Mouse (Mus musculus) olfactory bulb, adult 2 months (tissue): ENCODE results near the gene Bbx. TPM values are rescaled to one million over a fixed set of nuclear protein-coding genes. Genes with fewer than 3 reads are reported as not detected.

Experiments used
- H3K27ac ChIP-seq: fragments of 200-500 bp; 2 replicates; pipeline ENCODE4 v1.5.1; 2012; ENCODE audit warnings: low read depth, low read length; ENCODE audit not compliant: insufficient read depth
- H3K4me1 ChIP-seq: fragments of 200-500 bp; 2 replicates; pipeline ENCODE4 v1.6.1; 2012; ENCODE audit warnings: low read length; ENCODE audit not compliant: control insufficient read depth, insufficient read depth
- H3K4me3 ChIP-seq: fragments of 200-500 bp; 2 replicates; pipeline ENCODE4 v1.5.1; 2012; ENCODE audit warnings: mild to moderate bottlenecking, low read depth, low read length, moderate library complexity; ENCODE audit not compliant: insufficient read depth
- CTCF ChIP-seq: fragments of 200-500 bp; IDR thresholded peaks from 2 replicates; pipeline ENCODE4 v1.5.1; 2012; ENCODE audit warnings: low read depth, mild to moderate bottlenecking, low read length, moderate library complexity; ENCODE audit not compliant: insufficient read depth
- POLR2A ChIP-seq: fragments of 200-500 bp; IDR thresholded peaks from 2 replicates; pipeline ENCODE4 v1.6.1; 2012; ENCODE audit warnings: mild to moderate bottlenecking, low read depth, low read length, moderate library complexity; ENCODE audit not compliant: insufficient read depth
- WGBS: fragments of 180-500 bp; shearing (Covaris S2); methylation state at CpG from one replicate; pipeline ENCODE4 v1.1.7; 2018; 5-methylcytosine and 5-hydroxymethylcytosine counted together
- polyA plus RNA-seq: library from polyadenylated mRNA; stranded (reverse); fragments of >200 nt; gene quantifications from 2 replicates; pipeline ENCODE4 v1.2.4, GENCODE M21; 2012; ENCODE audit warnings: low replicate concordance; ENCODE audit not compliant: missing spikeins, insufficient read depth, insufficient read length

Gene Bbx
- polyA plus RNA-seq, 1 experiment = not detected

- 88% methylated on average over 6 of the region's 6 CpGs for WGBS
- Histone ChIP-seq H3K4me1 (no peaks in the 10 kb centered on the region), H3K4me3 (no peak overlapping the region), H3K27ac (no peak overlapping the region)
- TF ChIP-seq POLR2A (no peak), CTCF (no peak)
These were observed 12.8 kb upstream of the Bbx start for GRCm38 (mm10) chr16:50445014-50445413.

GRCm38 (mm10) chr16:50438816-50439215 lies 6.6 kb upstream of the Bbx start:
- H3K4me1 ChIP-seq = no peaks in the 10 kb centered on the region
- TF ChIP-seq CTCF (no peak), POLR2A (no peak)
- no peak overlapping the region for H3K4me3 ChIP-seq
- 84% methylated on average over 3 of the region's 3 CpGs for WGBS
- H3K27ac ChIP-seq = no peak overlapping the region

DNA sequence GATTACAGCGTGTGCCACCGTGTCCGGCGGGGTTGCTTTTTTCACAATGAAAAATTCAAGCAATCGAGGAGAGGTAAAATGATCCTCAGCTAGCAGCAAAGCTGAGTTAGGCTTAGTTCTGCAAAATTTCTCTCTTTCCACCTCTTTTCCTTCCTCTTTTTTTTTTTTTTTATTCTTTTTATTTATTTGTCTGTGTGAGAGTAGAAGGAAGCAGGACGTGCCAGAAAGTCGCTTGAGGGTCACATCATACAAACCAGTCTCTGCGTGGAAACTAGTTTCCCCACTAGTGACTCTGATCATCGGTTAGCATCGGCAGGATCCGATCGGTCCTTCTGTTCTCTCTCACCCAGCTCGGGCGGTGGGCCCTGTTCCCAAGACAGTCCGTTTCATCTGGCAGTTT lies 5.6 kb upstream of the Bbx start:
- no peak overlapping the region for H3K27ac ChIP-seq
- H3K4me1 ChIP-seq = no peaks in the 10 kb centered on the region
- no peak overlapping the region for H3K4me3 ChIP-seq
- WGBS = 90% methylated on average over 15 of the region's 15 CpGs
- TF ChIP-seq POLR2A (no peak), CTCF (no peak)

DNA sequence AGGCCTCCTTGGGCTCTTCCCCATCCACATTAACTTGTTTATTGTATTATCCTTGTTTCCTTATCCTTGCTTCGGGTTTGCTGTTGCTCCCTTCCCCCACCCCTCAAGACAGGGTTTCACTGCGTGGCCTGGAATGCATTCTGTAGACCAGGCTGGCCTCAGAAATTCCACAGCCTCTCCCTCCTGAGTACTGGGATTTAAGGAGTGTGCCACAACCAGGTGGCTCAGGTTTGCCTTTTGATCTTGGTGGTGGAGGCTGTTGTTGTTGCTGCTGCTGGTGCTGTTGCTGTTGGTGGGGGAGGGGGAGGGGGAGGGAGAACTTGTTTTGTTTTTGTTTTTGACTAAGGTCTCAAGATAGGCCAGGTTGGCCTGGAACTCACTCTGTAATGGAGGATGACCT lies 5.1 kb upstream of the Bbx start:
- WGBS = 70% methylated on average over 2 of the region's 2 CpGs
- Histone ChIP-seq H3K4me3 (no peak overlapping the region), H3K27ac (no peak overlapping the region), H3K4me1 (no peaks in the 10 kb centered on the region)
- TF ChIP-seq CTCF = no peak

DNA sequence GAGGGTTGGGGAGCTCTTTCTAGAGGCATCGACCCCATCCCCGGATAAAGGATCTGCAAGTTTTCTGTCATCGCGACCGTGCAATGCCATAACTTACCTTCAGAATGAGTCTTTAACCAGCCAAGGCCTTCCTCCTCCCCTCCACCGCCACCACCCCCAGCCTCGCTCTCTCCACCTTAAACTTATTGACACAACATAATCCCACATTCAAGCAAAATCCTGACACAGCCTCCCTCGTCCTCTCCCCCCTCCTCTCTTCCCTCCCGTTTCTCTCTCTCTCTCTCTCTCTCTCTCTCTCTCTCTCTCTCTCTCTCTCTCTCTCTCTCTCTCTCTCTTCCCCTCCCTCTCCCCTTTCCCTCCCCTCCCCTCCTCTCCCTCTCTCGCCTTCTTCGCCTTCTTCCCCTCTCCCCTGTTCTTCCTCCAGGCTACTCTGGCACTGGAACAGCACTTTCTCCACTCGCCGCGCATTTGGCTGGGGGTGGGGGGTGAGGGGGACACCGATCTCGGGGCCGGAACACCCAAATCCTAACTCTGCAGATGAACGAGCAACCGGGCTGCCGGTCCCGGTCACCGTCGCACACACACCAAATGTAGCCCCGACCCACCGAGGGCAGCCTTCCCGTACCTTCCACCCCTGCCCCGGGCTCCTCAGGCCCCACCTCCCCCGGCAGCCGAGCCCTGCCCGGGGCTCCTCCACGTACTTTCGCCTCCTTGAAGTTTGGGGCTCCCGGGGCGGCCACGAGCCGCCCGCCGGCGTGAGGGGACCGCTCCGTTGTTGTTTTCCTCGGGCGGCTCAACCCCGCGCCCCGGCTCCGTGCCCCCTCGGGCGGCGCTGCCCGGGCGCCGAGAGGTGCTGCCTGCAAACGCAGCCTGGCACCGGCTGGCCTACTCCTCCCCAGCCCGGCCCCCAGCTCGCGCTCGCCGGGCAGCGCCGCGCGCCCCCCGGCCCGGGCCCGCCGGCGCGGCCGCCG lies 894 bp downstream of the Bbx start:
- TF ChIP-seq POLR2A (no peak), CTCF (no peak)
- under 1% methylated on average over 70 of the region's 72 CpGs for WGBS
- Histone ChIP-seq H3K4me3 (peak overlapping the region; percentile 77), H3K27ac (peak overlapping the region; percentile 59; the same call in 1 of the 2 replicates), H3K4me1 (peaks cover 6% of the 10 kb centered on the region)

- peaks cover 6% of the 10 kb centered on the region for H3K4me1 ChIP-seq
- TF ChIP-seq CTCF = no peak
- no peak for TF ChIP-seq POLR2A
- 0% methylated on average over 12 of the region's 12 CpGs for WGBS
- no peak overlapping the region for H3K4me3 ChIP-seq
- H3K27ac ChIP-seq = no peak overlapping the region
These were observed 1.7 kb downstream of the Bbx start for GRCm38 (mm10) chr16:50430515-50430877.

GRCm38 (mm10) chr16:50429692-50430514 lies 2.3 kb downstream of the Bbx start:
- H3K27ac ChIP-seq = no peak overlapping the region
- under 1% methylated on average over 67 of the region's 69 CpGs for WGBS
- H3K4me3 ChIP-seq = peak overlapping the region; percentile 57

DNA sequence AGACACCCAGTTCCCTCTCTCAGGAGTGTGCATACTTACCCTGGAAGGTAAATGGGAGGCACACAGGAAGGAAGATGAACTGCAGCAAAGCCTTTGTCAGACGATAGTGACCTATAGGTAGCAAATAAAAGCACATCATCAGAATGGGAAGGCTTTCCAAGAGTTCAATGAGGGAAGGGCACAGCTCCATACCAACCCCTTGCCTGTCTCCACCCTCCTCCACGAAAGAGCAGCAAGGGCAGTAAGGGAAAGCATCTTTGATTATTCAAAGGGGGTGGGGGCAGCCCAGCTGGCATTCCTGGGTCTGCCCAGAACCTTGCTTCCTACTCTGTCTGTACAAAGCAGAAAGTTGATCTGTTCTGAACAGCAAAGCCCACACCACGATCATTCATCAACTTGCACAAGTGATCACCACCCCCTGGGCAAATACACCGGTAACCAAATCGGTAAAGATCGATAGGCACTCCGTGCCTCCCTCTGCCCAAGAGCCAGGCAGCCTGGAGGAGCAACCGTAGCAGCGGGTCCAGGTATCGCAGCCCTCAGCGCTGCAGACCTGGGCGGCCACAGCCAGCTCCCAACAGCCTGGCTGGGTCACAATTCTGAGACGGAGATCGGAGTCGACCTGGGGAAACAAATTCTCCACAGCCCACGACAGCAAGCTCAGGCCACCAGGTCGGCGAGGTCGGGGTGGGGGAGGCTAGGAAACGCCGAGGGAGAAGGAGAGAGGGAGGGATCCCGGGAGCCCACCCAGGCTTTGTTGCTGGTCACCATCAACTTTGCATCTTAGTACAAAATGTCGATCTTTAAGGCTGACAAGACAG lies 3.1 kb downstream of the Bbx start:
- H3K27ac ChIP-seq = no peak overlapping the region
- peaks cover 6% of the 10 kb centered on the region for H3K4me1 ChIP-seq
- 6% methylated on average over 23 of the region's 23 CpGs for WGBS
- TF ChIP-seq POLR2A (no peak), CTCF (no peak)
- peak overlapping the region; percentile 57 for H3K4me3 ChIP-seq

More at GRCm38 (mm10) chr16:50429692-50430514, 2.3 kb downstream of the Bbx start:
- H3K4me1 ChIP-seq = peaks cover 6% of the 10 kb centered on the region
- TF ChIP-seq POLR2A (no peak), CTCF (no peak)
